Mouse (Mus musculus): ENCODE data around the gene Lman2l.

The Lman2l gene

GRCm38 (mm10) chr1:36458169-36458568 is 13.1 kb upstream of the Lman2l start:
- DNase-seq (ENCODE audit: low spot score in 2 of 2), result no peak

- no peak for DNase-seq (ENCODE audit: low spot score in 2 of 2)
Observed at GRCm38 (mm10) chr1:36457388-36458014, 12.4 kb upstream of the Lman2l start.

GRCm38 (mm10) chr1:36454055-36454815 is 9.2 kb upstream of the Lman2l start:
- no peak for DNase-seq (ENCODE audit: low spot score in 2 of 2)

GRCm38 (mm10) chr1:36446841-36447240 is 1.8 kb upstream of the Lman2l start:
- no peak for DNase-seq (ENCODE audit: low spot score in 2 of 2)

GRCm38 (mm10) chr1:36446106-36446824 is 1.2 kb upstream of the Lman2l start:
- peak in 1 of 2 experiments; percentile 28 for DNase-seq (ENCODE audit: low spot score in 2 of 2)

- DNase-seq (ENCODE audit: low spot score in 2 of 2), result no peak
Observed at GRCm38 (mm10) chr1:36445508-36445907, 437 bp upstream of the Lman2l start.

- DNase-seq (ENCODE audit: low spot score in 2 of 2), result no peak
Observed at GRCm38 (mm10) chr1:36441101-36441500, 4.0 kb downstream of the Lman2l start.

GRCm38 (mm10) chr1:36437223-36437622 is 7.8 kb downstream of the Lman2l start:
- DNase-seq (ENCODE audit: low spot score in 2 of 2), result no peak

- no peak for DNase-seq (ENCODE audit: low spot score in 2 of 2)
Observed at GRCm38 (mm10) chr1:36436515-36436914, 8.6 kb downstream of the Lman2l start.

GRCm38 (mm10) chr1:36435071-36435470 is 10.0 kb downstream of the Lman2l start:
- no peak for DNase-seq (ENCODE audit: low spot score in 2 of 2)

- no peak for DNase-seq (ENCODE audit: low spot score in 2 of 2)
Observed at GRCm38 (mm10) chr1:36433616-36434015, 11.5 kb downstream of the Lman2l start.

GRCm38 (mm10) chr1:36432999-36433398 is 12.1 kb downstream of the Lman2l start:
- no peak for DNase-seq (ENCODE audit: low spot score in 2 of 2)

- no peak for DNase-seq (ENCODE audit: low spot score in 2 of 2)
Observed at GRCm38 (mm10) chr1:36429511-36429910, 15.6 kb downstream of the Lman2l start.

- DNase-seq (ENCODE audit: low spot score in 2 of 2), result no peak
Observed at GRCm38 (mm10) chr1:36404531-36404930, 40.5 kb downstream of the Lman2l start.

- no peak for DNase-seq (ENCODE audit: low spot score in 2 of 2)
Observed at GRCm38 (mm10) chr1:36401509-36401908, 43.6 kb downstream of the Lman2l start.

- no peak for DNase-seq (ENCODE audit: low spot score in 2 of 2)
Observed at GRCm38 (mm10) chr1:36397041-36397440, 48.0 kb downstream of the Lman2l start.

GRCm38 (mm10) chr1:36379582-36379981 is 65.5 kb downstream of the Lman2l start:
- no peak for DNase-seq (ENCODE audit: low spot score in 2 of 2)

GRCm38 (mm10) chr1:36378880-36379279 is 66.2 kb downstream of the Lman2l start:
- no peak for DNase-seq (ENCODE audit: low spot score in 2 of 2)

- DNase-seq (ENCODE audit: low spot score in 2 of 2), result no peak
Observed at GRCm38 (mm10) chr1:36371934-36372845, 72.9 kb downstream of the Lman2l start, which contains the start of gene Fer1l5. Gene Fer1l5 (plus strand): TSS chr1:36372291.

- no peak for DNase-seq (ENCODE audit: low spot score in 2 of 2)
Observed at GRCm38 (mm10) chr1:36370918-36371317, 74.2 kb downstream of the Lman2l start.
